In genomic region chr10:66780335-66781170, GRCm38 (mm10) we compare ENCODE assay signal across 12 mouse cellular contexts.
A peak's percentile ranks its signal among the peaks of the same experiment; 100 is the strongest.
DNase-seq lines count a peak whose midpoint lies in the region; ATAC-seq and TF ChIP-seq lines count a peak whose summit lies in the region.
"Had no signal": no experiment of that assay in that cellular context is flagged by ENCODE, and none has a peak within 500 bp of the region (broad histone marks: within the 10 kb centered on the region; RNA-seq: fewer than 3 reads in every experiment).

No protein-coding gene starts in this region.

- TF ChIP-seq CTCF in lung, embryonic 14.5 days (IDR thresholded peaks at IDR 0.05; ENCODE audit: low read depth), result no peak

- H3K9ac ChIP-seq in heart, embryonic 13.5 days, result no peak overlapping the region
- no peak overlapping the region for H3K9ac ChIP-seq in heart, embryonic 12.5 days
- H3K9ac ChIP-seq in lung, embryonic 14.5 days, result no peak overlapping the region

- 54% methylated on average over 11 of the region's 11 CpGs for WGBS in heart, embryonic 13.5 days
- 60% methylated on average over 11 of the region's 11 CpGs for WGBS in heart, embryonic 12.5 days
- 54% methylated on average over 11 of the region's 11 CpGs for WGBS in lung, embryonic 14.5 days
- 83% methylated on average over 11 of the region's 11 CpGs for WGBS in limb, embryonic 10.5 days

- no peaks in the 10 kb centered on the region for H3K27me3 ChIP-seq in heart, embryonic 13.5 days (replicated peaks)
- no peaks in the 10 kb centered on the region for H3K27me3 ChIP-seq in heart, embryonic 12.5 days (replicated peaks)
- no peaks in the 10 kb centered on the region for H3K27me3 ChIP-seq in lung, embryonic 14.5 days (ENCODE audit: insufficient read depth, low read length)
- no peaks in the 10 kb centered on the region for H3K27me3 ChIP-seq in limb, embryonic 10.5 days (ENCODE audit: low read depth, poor library complexity, severe bottlenecking)
- H3K27me3 ChIP-seq: megakaryocyte, embryonic 14.5 days had no signal

- no peak for ATAC-seq in heart, embryonic 13.5 days (ENCODE audit: extremely low read depth, insufficient number of reproducible peaks, low FRiP score, low TSS enrichment)
- ATAC-seq in heart, embryonic 12.5 days (ENCODE audit: insufficient number of reproducible peaks, low FRiP score), result no peak
- ATAC-seq in lung, embryonic 14.5 days (ENCODE audit: insufficient read depth), result peak; percentile 83

- no peaks in the 10 kb centered on the region for H3K9me3 ChIP-seq in heart, embryonic 13.5 days
- peaks cover 9% of the 10 kb centered on the region; the same call in 1 of the 2 replicates for H3K9me3 ChIP-seq in heart, embryonic 12.5 days (replicated peaks)
- no peaks in the 10 kb centered on the region for H3K9me3 ChIP-seq in lung, embryonic 14.5 days (ENCODE audit: low read depth, low read length)
- no peaks in the 10 kb centered on the region for H3K9me3 ChIP-seq in limb, embryonic 10.5 days (replicated peaks)

- DNase-seq in lung, embryonic 14.5 days, result peak; percentile 53
- DNase-seq in lung, postnatal 4 days, result no peak
- peak; percentile 80 for DNase-seq in cerebellum, adult 8-10 months
- peak; percentile 27 for DNase-seq in limb, embryonic 10.5 days (ENCODE audit: low spot score)
- no peak for DNase-seq in spleen, postnatal 4 days (ENCODE audit: low spot score in 2 of 2)
- DNase-seq in left cerebral cortex, adult 18-20 months (ENCODE audit: low spot score in 2 of 2), result no peak
- DNase-seq: B cell, adult 2 months; kidney, postnatal 10 days; liver had no signal

- no peaks in the 10 kb centered on the region for H3K36me3 ChIP-seq in heart, embryonic 13.5 days
- no peaks in the 10 kb centered on the region for H3K36me3 ChIP-seq in heart, embryonic 12.5 days
- no peaks in the 10 kb centered on the region for H3K36me3 ChIP-seq in lung, embryonic 14.5 days (ENCODE audit: insufficient read depth)
- H3K36me3 ChIP-seq in limb, embryonic 10.5 days, result no peaks in the 10 kb centered on the region

- no peak overlapping the region for H3K4me2 ChIP-seq in heart, embryonic 13.5 days
- H3K4me2 ChIP-seq in heart, embryonic 12.5 days, result no peak overlapping the region
- H3K4me2 ChIP-seq in lung, embryonic 14.5 days, result no peak overlapping the region

- H3K4me1 ChIP-seq in heart, embryonic 13.5 days, result no peaks in the 10 kb centered on the region
- no peaks in the 10 kb centered on the region for H3K4me1 ChIP-seq in heart, embryonic 12.5 days (replicated peaks)
- H3K4me1 ChIP-seq in lung, embryonic 14.5 days (ENCODE audit: insufficient read depth), result no peaks in the 10 kb centered on the region
- H3K4me1 ChIP-seq in limb, embryonic 10.5 days, result peaks cover 4% of the 10 kb centered on the region; the same call in 1 of the 2 replicates

- H3K4me3 ChIP-seq in heart, embryonic 13.5 days, result no peak overlapping the region
- no peak overlapping the region for H3K4me3 ChIP-seq in heart, embryonic 12.5 days
- H3K4me3 ChIP-seq in lung, embryonic 14.5 days (ENCODE audit: low read depth, low read length), result no peak overlapping the region
- H3K4me3 ChIP-seq in limb, embryonic 10.5 days, result no peak overlapping the region
- H3K4me3 ChIP-seq: megakaryocyte, embryonic 14.5 days had no signal

- H3K27ac ChIP-seq in heart, embryonic 13.5 days (replicated peaks), result 0 out of 2 replicates have a peak overlapping the region, but pooled peaks have one; percentile 8
- H3K27ac ChIP-seq in heart, embryonic 12.5 days (ENCODE audit: poor library complexity, severe bottlenecking), result no peak overlapping the region
- H3K27ac ChIP-seq in lung, embryonic 14.5 days (ENCODE audit: low read depth), result no peak overlapping the region
- peak overlapping the region; percentile 14; the same call in 1 of the 2 replicates for H3K27ac ChIP-seq in limb, embryonic 10.5 days

Comparison
In these comparisons a context has a peak if more than half of its experiments do, and no peak if none do; other contexts are left out.
1. H3K27ac ChIP-seq: peak in heart, embryonic 13.5 days (single experiment) and limb, embryonic 10.5 days (single experiment); none in heart, embryonic 12.5 days (single experiment) and lung, embryonic 14.5 days (single experiment).
2. DNase-seq: peak in lung, embryonic 14.5 days (single experiment), cerebellum, adult 8-10 months (single experiment) and limb, embryonic 10.5 days (single experiment); none in lung, postnatal 4 days (0 of 2), spleen, postnatal 4 days (0 of 2) and left cerebral cortex, adult 18-20 months (0 of 2).